Mouse (Mus musculus) olfactory bulb, adult 2 months (tissue): ENCODE results near the gene Gm5134.

ENCODE experiments used
- CTCF ChIP-seq: fragments of 200-500 bp; IDR thresholded peaks from 2 replicates; pipeline ENCODE4 v1.5.1; 2012; ENCODE audit warnings: low read depth, mild to moderate bottlenecking, low read length, moderate library complexity; ENCODE audit not compliant: insufficient read depth
- POLR2A ChIP-seq: fragments of 200-500 bp; IDR thresholded peaks from 2 replicates; pipeline ENCODE4 v1.6.1; 2012; ENCODE audit warnings: mild to moderate bottlenecking, low read depth, low read length, moderate library complexity; ENCODE audit not compliant: insufficient read depth

DNA sequence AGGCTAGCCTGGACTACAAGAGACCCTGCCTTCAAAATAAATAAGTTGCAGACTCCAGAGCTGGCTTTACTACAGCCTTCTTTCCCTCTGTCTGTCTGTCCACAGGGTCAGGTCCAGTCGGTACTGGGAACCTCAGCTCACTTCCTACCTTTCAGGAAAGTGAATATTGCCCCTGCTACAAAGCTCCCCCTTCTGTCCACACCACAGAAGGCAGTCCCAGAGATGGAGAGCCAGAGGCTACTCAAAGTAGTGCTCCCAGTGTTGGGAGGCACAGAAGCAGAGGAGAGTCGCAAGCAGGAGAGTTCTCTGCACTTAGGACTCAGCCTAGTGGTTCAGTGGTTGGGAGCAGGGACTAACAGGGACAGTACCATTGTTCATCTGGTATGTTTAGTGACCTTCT, 30.0 kb upstream of the Gm5134 start:
- TF ChIP-seq CTCF (no peak), POLR2A (no peak)
